Mouse (Mus musculus): ENCODE measurements around the gene Selenbp2. TPM values are rescaled to one million over a fixed set of nuclear protein-coding genes. Genes with fewer than 3 reads are reported as not detected.
"Not testable (repeated sequence)": the region's sequence is repeated elsewhere in the genome, so short reads cannot be mapped to it uniquely, and the experiment has no call there.

Selenbp2 gene
- total and polyA plus RNA-seq, 3 experiments, result 3.5 to 41.5 (median 11.2) TPM

DNA sequence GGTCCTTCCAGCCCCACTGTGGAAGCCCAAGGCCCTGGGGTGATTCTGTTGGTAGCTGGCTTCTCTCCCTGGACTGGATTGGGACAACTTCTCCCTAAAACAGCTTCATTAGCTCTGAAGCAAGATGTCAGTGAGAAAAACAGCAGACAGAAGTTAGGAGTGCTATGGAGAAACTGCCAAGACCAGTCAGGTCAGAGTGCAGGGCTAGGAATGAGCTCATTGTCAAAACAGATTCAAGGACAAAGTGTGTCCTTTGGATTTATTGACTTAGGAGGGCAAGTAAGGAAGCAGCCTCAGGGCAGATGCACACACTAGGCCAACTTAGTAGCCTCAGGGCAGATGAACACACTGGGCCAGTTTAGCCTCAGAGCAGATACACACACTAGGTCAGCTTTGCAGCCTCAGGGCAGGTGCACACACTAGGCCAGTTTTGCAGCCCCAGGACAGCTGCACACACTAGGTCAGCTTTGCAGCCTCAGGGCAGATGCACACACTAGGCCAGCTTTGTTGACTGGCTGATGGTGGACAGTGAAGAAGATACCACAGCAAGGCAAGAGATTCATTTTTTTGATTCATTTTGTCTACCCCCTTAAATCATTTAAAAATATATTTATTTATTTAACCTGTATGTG, 2.6 kb upstream of the Selenbp2 start:
- TF ChIP-seq POLR2AphosphoS5 (IDR thresholded peaks at IDR 0.05; ENCODE audit: insufficient replicate concordance, low read depth, low read length) (no peak), TAL1 (conservative IDR thresholded peaks at IDR 0.05; ENCODE audit: low read depth, low read length) (no peak), CTCF (IDR thresholded peaks at IDR 0.05; ENCODE audit: low read depth, low read length) (no peak), GATA2 (IDR thresholded peaks at IDR 0.05; ENCODE audit: borderline replicate concordance, low read depth, low read length) (no peak), GATA1 (IDR thresholded peaks at IDR 0.05; ENCODE audit: borderline replicate concordance, low read length) (no peak)
- Histone ChIP-seq H3K36me3 (replicated peaks) (no peaks in the 10 kb centered on the region), H3K27me3 (ENCODE audit: insufficient read depth, low read length) (peaks cover 26% of the 10 kb centered on the region), H3K9me3 (replicated peaks) (no peaks in the 10 kb centered on the region), H3K4me3 (ENCODE audit: low read depth, low read length) (no peak overlapping the region), H3K4me1 (ENCODE audit: insufficient read depth, low read depth, low read length) (peaks cover 43% of the 10 kb centered on the region)
- ATAC-seq (ENCODE audit: extremely low read depth, insufficient number of reproducible peaks, low FRiP score, poor library complexity, severe bottlenecking) (no peak), DNase-seq (ENCODE audit: low spot score) (no peak)

DNA sequence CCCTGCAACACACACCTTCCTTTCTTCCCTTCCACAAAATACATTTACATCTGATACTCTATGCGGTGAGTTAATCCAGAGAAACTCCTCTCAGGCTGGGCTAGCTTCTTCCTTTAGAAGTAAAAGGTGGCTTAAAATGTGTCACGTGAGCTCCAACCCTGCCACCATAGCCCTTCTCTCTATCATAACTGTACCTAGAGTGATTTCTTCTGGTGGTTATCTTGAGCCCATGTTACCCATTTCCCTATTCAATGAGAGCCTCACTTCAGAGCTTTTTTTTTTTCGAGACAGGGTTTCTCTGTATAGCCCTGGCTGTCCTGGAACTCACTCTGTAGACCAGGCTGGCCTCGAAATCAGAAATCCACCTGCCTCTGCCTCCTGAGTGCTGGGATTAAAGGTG, 1.7 kb upstream of the Selenbp2 start:
- not testable (repeated sequence) for DNase-seq (ENCODE audit: low spot score); H3K9me3 ChIP-seq (replicated peaks); H3K36me3 ChIP-seq (replicated peaks); H3K4me3 ChIP-seq (ENCODE audit: low read depth, low read length); ATAC-seq (ENCODE audit: extremely low read depth, insufficient number of reproducible peaks, low FRiP score, poor library complexity, severe bottlenecking)
- peaks cover 29% of the 10 kb centered on the region for H3K27me3 ChIP-seq (ENCODE audit: insufficient read depth, low read length)
- H3K4me1 ChIP-seq (ENCODE audit: insufficient read depth, low read depth, low read length), result peaks cover 46% of the 10 kb centered on the region

DNA sequence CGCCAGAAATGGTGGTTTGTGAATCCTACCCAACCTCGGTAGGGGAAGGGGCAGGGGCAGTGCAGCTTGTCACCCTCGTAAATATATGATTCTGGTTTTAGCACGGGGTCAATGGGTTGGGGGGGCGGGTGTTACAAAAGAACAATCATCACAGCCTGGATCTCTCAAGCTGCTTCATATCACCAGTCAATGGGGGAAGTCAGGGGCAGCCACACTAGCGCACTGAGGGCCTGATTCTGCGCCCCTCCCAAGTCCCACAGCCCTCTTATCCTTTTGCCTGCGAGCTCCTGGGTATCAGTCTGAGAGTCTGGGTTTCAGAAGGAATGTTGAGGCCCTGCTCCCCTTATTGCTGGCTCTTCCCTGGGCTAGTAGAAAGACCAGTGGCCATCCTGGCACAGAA, 518 bp downstream of the Selenbp2 start:
- not testable (repeated sequence) for H3K4me3 ChIP-seq (ENCODE audit: low read depth, low read length); DNase-seq (ENCODE audit: low spot score); H3K9me3 ChIP-seq (replicated peaks); ATAC-seq (ENCODE audit: extremely low read depth, insufficient number of reproducible peaks, low FRiP score, poor library complexity, severe bottlenecking); H3K36me3 ChIP-seq (replicated peaks)
- peaks cover 42% of the 10 kb centered on the region for H3K4me1 ChIP-seq (ENCODE audit: insufficient read depth, low read depth, low read length)
- peaks cover 44% of the 10 kb centered on the region for H3K27me3 ChIP-seq (ENCODE audit: insufficient read depth, low read length)

DNA sequence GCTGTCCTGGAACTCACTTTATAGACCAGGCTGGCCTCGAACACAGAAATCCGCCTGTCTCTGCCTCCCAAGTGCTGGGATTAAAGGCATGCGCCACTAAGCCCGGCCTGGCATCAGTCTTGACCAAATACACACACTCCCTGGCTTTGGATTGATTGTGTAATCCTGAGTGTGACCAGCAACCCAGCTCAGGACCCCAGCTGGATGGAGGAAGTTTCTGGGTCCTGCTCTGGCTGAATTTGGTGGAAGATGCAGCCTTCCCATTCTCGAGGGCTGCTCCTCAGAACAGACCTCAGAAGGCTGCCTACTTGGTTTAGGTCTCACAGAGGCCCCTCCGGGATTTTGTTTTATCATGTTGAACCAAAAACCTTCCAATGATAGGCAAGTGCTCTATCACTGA, 2.2 kb downstream of the Selenbp2 start:
- H3K4me1 ChIP-seq (ENCODE audit: insufficient read depth, low read depth, low read length), result peaks cover 38% of the 10 kb centered on the region
- not testable (repeated sequence) for H3K9me3 ChIP-seq (replicated peaks); H3K36me3 ChIP-seq (replicated peaks); H3K4me3 ChIP-seq (ENCODE audit: low read depth, low read length); DNase-seq (ENCODE audit: low spot score); ATAC-seq (ENCODE audit: extremely low read depth, insufficient number of reproducible peaks, low FRiP score, poor library complexity, severe bottlenecking)
- H3K27me3 ChIP-seq (ENCODE audit: insufficient read depth, low read length), result peaks cover 47% of the 10 kb centered on the region

DNA sequence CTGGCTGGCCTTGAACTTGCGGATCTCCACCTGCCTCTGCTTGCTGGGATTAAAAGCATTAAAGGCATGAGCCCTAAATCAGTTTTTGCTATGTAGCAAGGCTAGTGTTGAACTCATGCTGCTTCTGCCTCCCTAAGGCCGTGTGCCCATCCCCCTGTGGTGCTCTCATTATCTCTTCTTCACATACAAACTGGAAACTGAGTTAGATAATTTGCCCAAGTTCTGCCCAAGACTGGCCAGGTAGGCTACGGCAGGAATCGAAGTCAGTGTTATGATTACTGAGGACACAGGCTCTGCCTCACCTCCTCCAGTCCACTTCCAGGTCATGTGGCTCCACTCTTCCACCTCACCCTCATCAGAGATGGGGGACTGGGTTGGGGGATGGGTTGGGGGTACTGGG, 2.9 kb downstream of the Selenbp2 start:
- not testable (repeated sequence) for ATAC-seq (ENCODE audit: extremely low read depth, insufficient number of reproducible peaks, low FRiP score, poor library complexity, severe bottlenecking); DNase-seq (ENCODE audit: low spot score); H3K4me3 ChIP-seq (ENCODE audit: low read depth, low read length); H3K36me3 ChIP-seq (replicated peaks); H3K9me3 ChIP-seq (replicated peaks)
- peaks cover 34% of the 10 kb centered on the region for H3K4me1 ChIP-seq (ENCODE audit: insufficient read depth, low read depth, low read length)
- H3K27me3 ChIP-seq (ENCODE audit: insufficient read depth, low read length), result peaks cover 43% of the 10 kb centered on the region

DNA sequence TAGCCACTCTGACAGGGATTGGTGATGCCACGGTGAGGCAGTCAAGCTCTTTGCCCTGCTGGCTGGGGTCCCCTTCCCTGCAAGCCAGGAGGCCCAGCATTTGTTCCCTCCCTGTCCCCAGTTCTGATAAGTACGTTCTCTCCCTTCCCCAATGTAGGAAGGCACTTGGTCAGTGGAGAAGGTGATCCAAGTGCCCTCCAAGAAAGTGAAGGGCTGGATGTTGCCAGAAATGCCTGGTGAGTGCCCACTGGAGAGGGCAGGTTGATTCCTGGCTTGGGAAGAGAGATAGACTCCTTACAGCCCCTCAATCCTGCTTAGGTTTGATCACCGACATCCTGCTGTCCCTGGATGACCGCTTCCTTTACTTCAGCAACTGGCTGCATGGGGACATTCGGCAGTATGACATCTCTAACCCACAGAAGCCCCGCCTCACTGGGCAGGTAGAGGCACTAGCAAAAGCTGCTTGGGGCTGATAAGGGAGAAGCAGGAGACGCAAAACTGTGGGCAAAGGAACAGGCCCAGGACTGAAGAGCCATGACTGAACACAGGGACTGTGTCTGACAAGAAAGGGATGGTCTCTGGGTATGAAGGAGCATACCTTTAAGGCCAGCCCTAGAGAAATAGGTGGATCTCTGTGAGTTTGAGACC, 8.9 kb downstream of the Selenbp2 start:
- DNase-seq (ENCODE audit: low spot score); H3K9me3 ChIP-seq (replicated peaks); H3K36me3 ChIP-seq (replicated peaks); H3K4me3 ChIP-seq (ENCODE audit: low read depth, low read length): not testable (repeated sequence)
- peak; percentile 61 for ATAC-seq (ENCODE audit: extremely low read depth, insufficient number of reproducible peaks, low FRiP score, poor library complexity, severe bottlenecking)
- peak; percentile 58 for TF ChIP-seq TAL1 (conservative IDR thresholded peaks at IDR 0.05; ENCODE audit: low read depth, low read length)
- Histone ChIP-seq H3K27me3 (ENCODE audit: insufficient read depth, low read length) (peaks cover 16% of the 10 kb centered on the region), H3K4me1 (ENCODE audit: insufficient read depth, low read depth, low read length) (peaks cover 18% of the 10 kb centered on the region)

DNA sequence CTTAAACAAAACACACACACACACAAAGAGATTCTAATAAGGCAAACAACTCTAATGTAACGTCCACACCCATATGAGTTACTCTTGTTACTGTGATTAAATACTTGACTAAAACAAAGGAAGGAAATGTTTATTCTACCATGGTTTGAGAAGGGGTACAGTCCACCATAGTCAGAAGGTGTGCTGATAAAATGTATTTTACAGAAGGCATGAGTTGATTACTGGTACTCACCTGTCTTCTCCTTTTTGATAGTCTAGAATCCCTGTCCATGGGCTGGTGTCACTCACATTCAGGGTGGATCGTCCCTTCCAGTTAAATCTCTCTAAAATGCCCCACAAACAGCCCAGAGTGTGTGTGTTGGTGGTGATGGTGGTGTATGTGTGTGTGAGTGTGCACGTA, 9.5 kb downstream of the Selenbp2 start:
- no peaks in the 10 kb centered on the region for H3K9me3 ChIP-seq (replicated peaks)
- no peak for ATAC-seq (ENCODE audit: extremely low read depth, insufficient number of reproducible peaks, low FRiP score, poor library complexity, severe bottlenecking)

More for the DNA sequence above, 9.5 kb downstream of the Selenbp2 start:
- no peak for DNase-seq (ENCODE audit: low spot score)
- H3K36me3 ChIP-seq (replicated peaks), result no peaks in the 10 kb centered on the region
- no peak overlapping the region for H3K4me3 ChIP-seq (ENCODE audit: low read depth, low read length)
- no peak for TF ChIP-seq CTCF (IDR thresholded peaks at IDR 0.05; ENCODE audit: low read depth, low read length)
- no peak for TF ChIP-seq TAL1 (conservative IDR thresholded peaks at IDR 0.05; ENCODE audit: low read depth, low read length)
- TF ChIP-seq GATA1 (IDR thresholded peaks at IDR 0.05; ENCODE audit: borderline replicate concordance, low read length), result no peak
- TF ChIP-seq POLR2AphosphoS5 (IDR thresholded peaks at IDR 0.05; ENCODE audit: insufficient replicate concordance, low read depth, low read length), result no peak
- no peak for TF ChIP-seq GATA2 (IDR thresholded peaks at IDR 0.05; ENCODE audit: borderline replicate concordance, low read depth, low read length)
- H3K27me3 ChIP-seq (ENCODE audit: insufficient read depth, low read length), result peaks cover 11% of the 10 kb centered on the region
- H3K4me1 ChIP-seq (ENCODE audit: insufficient read depth, low read depth, low read length), result peaks cover 17% of the 10 kb centered on the region
